Mouse (Mus musculus): ENCODE measurements around the gene 2310022A10Rik. TPM values are rescaled to one million over a fixed set of nuclear protein-coding genes. Genes with fewer than 3 reads are reported as not detected.

Gene 2310022A10Rik
- total RNA-seq (2014; fragmentation: Nextera tagmentation) (18.8 and 26.0 TPM in 2 replicates), total RNA-seq (2017) (5.2 and 10.0 TPM in 2 replicates), polyA plus RNA-seq (2012) (61.2 and 61.5 TPM in 2 replicates)

GRCm38 (mm10) chr7:27552931-27553513 is at the start of gene 2310022A10Rik, which contains the start of gene Pld3:
TSS of gene 2310022A10Rik (plus strand) at chr7:27553233.
TSS of gene Pld3 (minus strand) at chr7:27553218.
- DNase-seq (ENCODE audit: low spot score) = peak; percentile 93
- Histone ChIP-seq H3K4me1 (ENCODE audit: insufficient read depth, low read depth, low read length) (peaks cover 37% of the 10 kb centered on the region), H3K36me3 (replicated peaks) (peaks cover 27% of the 10 kb centered on the region), H3K9me3 (replicated peaks) (no peaks in the 10 kb centered on the region), H3K27me3 (ENCODE audit: insufficient read depth, low read length) (no peaks in the 10 kb centered on the region), H3K4me3 (ENCODE audit: low read depth, low read length) (peak within 1 kb of the TSS; percentile 81)
- ATAC-seq (ENCODE audit: extremely low read depth, insufficient number of reproducible peaks, low FRiP score, poor library complexity, severe bottlenecking) = peak; percentile 99
- TF ChIP-seq POLR2AphosphoS5 (IDR thresholded peaks at IDR 0.05; ENCODE audit: insufficient replicate concordance, low read depth, low read length) = no peak
- no peak for TF ChIP-seq GATA2 (IDR thresholded peaks at IDR 0.05; ENCODE audit: borderline replicate concordance, low read depth, low read length)
- no peak for TF ChIP-seq TAL1 (conservative IDR thresholded peaks at IDR 0.05; ENCODE audit: low read depth, low read length)
- TF ChIP-seq CTCF (IDR thresholded peaks at IDR 0.05; ENCODE audit: low read depth, low read length) = no peak
- TF ChIP-seq GATA1 (IDR thresholded peaks at IDR 0.05; ENCODE audit: borderline replicate concordance, low read length) = no peak

GRCm38 (mm10) chr7:27506765-27507370 is 46.2 kb upstream of the 2310022A10Rik start:
- DNase-seq (ENCODE audit: low spot score) = no peak
- H3K4me3 ChIP-seq (ENCODE audit: low read depth, low read length) = peak overlapping the region; percentile 76; the same call in 1 of the 2 replicates
- no peak for TF ChIP-seq CTCF (IDR thresholded peaks at IDR 0.05; ENCODE audit: low read depth, low read length)
- no peak for TF ChIP-seq GATA2 (IDR thresholded peaks at IDR 0.05; ENCODE audit: borderline replicate concordance, low read depth, low read length)
- TF ChIP-seq POLR2AphosphoS5 (IDR thresholded peaks at IDR 0.05; ENCODE audit: insufficient replicate concordance, low read depth, low read length) = no peak
- no peak for ATAC-seq (ENCODE audit: extremely low read depth, insufficient number of reproducible peaks, low FRiP score, poor library complexity, severe bottlenecking)
- H3K36me3 ChIP-seq (replicated peaks) = peaks cover 5% of the 10 kb centered on the region
- peaks cover 34% of the 10 kb centered on the region for H3K4me1 ChIP-seq (ENCODE audit: insufficient read depth, low read depth, low read length)
- H3K9me3 ChIP-seq (replicated peaks) = no peaks in the 10 kb centered on the region
- H3K27me3 ChIP-seq (ENCODE audit: insufficient read depth, low read length) = no peaks in the 10 kb centered on the region

- ATAC-seq (ENCODE audit: extremely low read depth, insufficient number of reproducible peaks, low FRiP score, poor library complexity, severe bottlenecking) (peak; percentile 94), DNase-seq (ENCODE audit: low spot score) (peak; percentile 86)
- no peaks in the 10 kb centered on the region for H3K27me3 ChIP-seq (ENCODE audit: insufficient read depth, low read length)
- no peaks in the 10 kb centered on the region for H3K9me3 ChIP-seq (replicated peaks)
- H3K4me3 ChIP-seq (ENCODE audit: low read depth, low read length) = peak overlapping the region; percentile 76
- no peak for TF ChIP-seq GATA2 (IDR thresholded peaks at IDR 0.05; ENCODE audit: borderline replicate concordance, low read depth, low read length)
- no peak for TF ChIP-seq TAL1 (conservative IDR thresholded peaks at IDR 0.05; ENCODE audit: low read depth, low read length)
- no peak for TF ChIP-seq CTCF (IDR thresholded peaks at IDR 0.05; ENCODE audit: low read depth, low read length)
- TF ChIP-seq POLR2AphosphoS5 (IDR thresholded peaks at IDR 0.05; ENCODE audit: insufficient replicate concordance, low read depth, low read length) = no peak
- no peak for TF ChIP-seq GATA1 (IDR thresholded peaks at IDR 0.05; ENCODE audit: borderline replicate concordance, low read length)
- H3K36me3 ChIP-seq (replicated peaks) = peaks cover 5% of the 10 kb centered on the region
- peaks cover 32% of the 10 kb centered on the region for H3K4me1 ChIP-seq (ENCODE audit: insufficient read depth, low read depth, low read length)
These were observed 45.1 kb upstream of the 2310022A10Rik start for GRCm38 (mm10) chr7:27507711-27508647.

- H3K4me1 ChIP-seq (ENCODE audit: insufficient read depth, low read depth, low read length) = peaks cover 31% of the 10 kb centered on the region
- no peaks in the 10 kb centered on the region for H3K9me3 ChIP-seq (replicated peaks)
- DNase-seq (ENCODE audit: low spot score) = peak; percentile 30
- no peaks in the 10 kb centered on the region for H3K27me3 ChIP-seq (ENCODE audit: insufficient read depth, low read length)
- no peak for TF ChIP-seq GATA2 (IDR thresholded peaks at IDR 0.05; ENCODE audit: borderline replicate concordance, low read depth, low read length)
- peak; percentile 52 for TF ChIP-seq CTCF (IDR thresholded peaks at IDR 0.05; ENCODE audit: low read depth, low read length)
- peaks cover 5% of the 10 kb centered on the region for H3K36me3 ChIP-seq (replicated peaks)
- peak overlapping the region; percentile 45; the same call in 1 of the 2 replicates for H3K4me3 ChIP-seq (ENCODE audit: low read depth, low read length)
- peak; percentile 51 for ATAC-seq (ENCODE audit: extremely low read depth, insufficient number of reproducible peaks, low FRiP score, poor library complexity, severe bottlenecking)
These were observed 44.4 kb upstream of the 2310022A10Rik start for GRCm38 (mm10) chr7:27508648-27509005.

- Histone ChIP-seq H3K27me3 (ENCODE audit: insufficient read depth, low read length) (no peaks in the 10 kb centered on the region), H3K36me3 (replicated peaks) (peaks cover 6% of the 10 kb centered on the region), H3K9me3 (replicated peaks) (no peaks in the 10 kb centered on the region), H3K4me3 (ENCODE audit: low read depth, low read length) (no peak overlapping the region), H3K4me1 (ENCODE audit: insufficient read depth, low read depth, low read length) (peaks cover 31% of the 10 kb centered on the region)
- no peak for TF ChIP-seq POLR2AphosphoS5 (IDR thresholded peaks at IDR 0.05; ENCODE audit: insufficient replicate concordance, low read depth, low read length)
- no peak for DNase-seq (ENCODE audit: low spot score)
- ATAC-seq (ENCODE audit: extremely low read depth, insufficient number of reproducible peaks, low FRiP score, poor library complexity, severe bottlenecking) = no peak
These were observed 42.2 kb upstream of the 2310022A10Rik start for GRCm38 (mm10) chr7:27510809-27511208.

- TF ChIP-seq GATA1 (IDR thresholded peaks at IDR 0.05; ENCODE audit: borderline replicate concordance, low read length) (no peak), POLR2AphosphoS5 (IDR thresholded peaks at IDR 0.05; ENCODE audit: insufficient replicate concordance, low read depth, low read length) (no peak), GATA2 (IDR thresholded peaks at IDR 0.05; ENCODE audit: borderline replicate concordance, low read depth, low read length) (no peak), CTCF (IDR thresholded peaks at IDR 0.05; ENCODE audit: low read depth, low read length) (no peak), TAL1 (conservative IDR thresholded peaks at IDR 0.05; ENCODE audit: low read depth, low read length) (no peak)
- H3K4me1 ChIP-seq (ENCODE audit: insufficient read depth, low read depth, low read length) = no peaks in the 10 kb centered on the region
- peaks cover 5% of the 10 kb centered on the region for H3K9me3 ChIP-seq (replicated peaks)
- H3K4me3 ChIP-seq (ENCODE audit: low read depth, low read length) = no peak overlapping the region
- H3K27me3 ChIP-seq (ENCODE audit: insufficient read depth, low read length) = no peaks in the 10 kb centered on the region; the same call in 1 of the 2 replicates
- H3K36me3 ChIP-seq (replicated peaks) = peaks cover 25% of the 10 kb centered on the region
- DNase-seq (ENCODE audit: low spot score) = no peak
- no peak for ATAC-seq (ENCODE audit: extremely low read depth, insufficient number of reproducible peaks, low FRiP score, poor library complexity, severe bottlenecking)
These were observed 38.1 kb upstream of the 2310022A10Rik start for GRCm38 (mm10) chr7:27514961-27515360.
